ENCODE assay signal across 23 mouse cellular contexts in the genomic region with DNA sequence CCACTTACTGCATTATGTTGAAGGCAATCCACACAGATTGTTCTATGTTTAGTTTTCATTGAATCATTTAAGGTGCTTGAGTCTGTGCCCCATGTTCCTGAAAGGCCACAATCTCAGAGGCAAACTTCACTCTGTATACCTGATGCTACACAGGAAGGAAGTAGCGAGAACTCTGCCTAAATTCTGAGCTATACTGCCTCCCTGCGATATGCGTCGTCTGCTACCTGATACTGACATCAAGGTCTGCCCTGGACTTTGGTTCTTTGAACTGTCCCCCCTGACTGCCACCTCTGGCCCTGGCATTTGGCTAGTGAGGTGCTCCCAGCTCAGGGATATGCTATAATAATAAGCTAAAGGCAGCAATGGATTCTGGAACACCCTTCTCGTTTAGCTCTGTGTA.
DNase-seq lines count a peak whose midpoint lies in the region; ATAC-seq lines count a peak whose summit lies in the region.
"Had no signal": no experiment of that assay in that cellular context is flagged by ENCODE, and none has a peak within 500 bp of the region (broad histone marks: within the 10 kb centered on the region; RNA-seq: fewer than 3 reads in every experiment).

No protein-coding gene starts in this region.

- no peaks in the 10 kb centered on the region for H3K36me3 ChIP-seq in kidney, embryonic 16.5 days (ENCODE audit: insufficient read depth, low read length)
- H3K36me3 ChIP-seq: embryonic facial prominence, embryonic 15.5 days; heart, embryonic 10.5 days; intestine, embryonic 15.5 days; limb, embryonic 13.5 days; midbrain, embryonic 15.5 days; neural tube, embryonic 13.5 days had no signal

- no peak overlapping the region for H3K27ac ChIP-seq in kidney, embryonic 16.5 days (ENCODE audit: low read length)
- H3K27ac ChIP-seq: embryonic facial prominence, embryonic 15.5 days; heart, embryonic 10.5 days; hindbrain, embryonic 14.5 days; intestine, embryonic 15.5 days; limb, embryonic 13.5 days; midbrain, embryonic 15.5 days; neural tube, embryonic 13.5 days had no signal

- H3K9ac ChIP-seq in kidney, embryonic 16.5 days (replicated peaks; ENCODE audit: low read length), result no peak overlapping the region
- H3K9ac ChIP-seq: embryonic facial prominence, embryonic 15.5 days; hindbrain, embryonic 14.5 days; intestine, embryonic 15.5 days; limb, embryonic 13.5 days; midbrain, embryonic 15.5 days; neural tube, embryonic 13.5 days had no signal

- H3K4me1 ChIP-seq in kidney, embryonic 16.5 days (ENCODE audit: insufficient read depth, low read length), result peaks cover 4% of the 10 kb centered on the region; the same call in 1 of the 2 replicates
- H3K4me1 ChIP-seq: intestine, embryonic 15.5 days; limb, embryonic 13.5 days; midbrain, embryonic 15.5 days; neural tube, embryonic 13.5 days had no signal

- no peak overlapping the region for H3K4me2 ChIP-seq in kidney, embryonic 16.5 days (replicated peaks; ENCODE audit: low read depth, low read length)
- H3K4me2 ChIP-seq: embryonic facial prominence, embryonic 15.5 days; hindbrain, embryonic 14.5 days; intestine, embryonic 15.5 days; limb, embryonic 13.5 days; midbrain, embryonic 15.5 days; neural tube, embryonic 13.5 days had no signal

- peak; percentile 41 to 45 for DNase-seq in spleen, postnatal 36 days (ENCODE audit: low spot score in 2 of 2)
- DNase-seq in spleen, postnatal 4 days (ENCODE audit: low spot score in 2 of 2), result no peak
- DNase-seq in CD4-positive helper T cell, adult 2 months (ENCODE audit: low read depth, low spot score), result peak; percentile 56
- peak; percentile 51 for DNase-seq in T-cell, adult 2 months (ENCODE audit: low spot score)
- DNase-seq in thymus, postnatal 36 days, result peak; percentile 22 to 27
- no peak for DNase-seq in cerebellum, adult 11 months
- DNase-seq: adrenal gland, postnatal 14 days; cerebellum, adult 9-11 months; heart, postnatal 4 days; kidney, adult 9 months; layer of hippocampus, postnatal 36 days; lung, postnatal 4 days; retina, postnatal 1 day; right cerebral cortex, postnatal 25 days had no signal

- ATAC-seq in kidney, embryonic 16.5 days (ENCODE audit: low FRiP score, low TSS enrichment), result no peak
- ATAC-seq: forebrain, embryonic 14.5 days; intestine, embryonic 15.5 days; midbrain, embryonic 15.5 days had no signal

- H3K4me3 ChIP-seq in kidney, embryonic 16.5 days (ENCODE audit: low read length), result no peak overlapping the region
- H3K4me3 ChIP-seq: embryonic facial prominence, embryonic 15.5 days; heart, embryonic 10.5 days; intestine, embryonic 15.5 days; limb, embryonic 13.5 days; midbrain, embryonic 15.5 days; neural tube, embryonic 13.5 days had no signal

- WGBS in kidney, embryonic 16.5 days, result 78% methylated on average over 5 of the region's 5 CpGs

- H3K27me3 ChIP-seq in kidney, embryonic 16.5 days (ENCODE audit: insufficient read depth, low read length), result no peaks in the 10 kb centered on the region
- H3K27me3 ChIP-seq: embryonic facial prominence, embryonic 15.5 days; intestine, embryonic 15.5 days; limb, embryonic 13.5 days; midbrain, embryonic 15.5 days; neural tube, embryonic 13.5 days had no signal

- H3K9me3 ChIP-seq in kidney, embryonic 16.5 days (ENCODE audit: low read length), result no peaks in the 10 kb centered on the region
- H3K9me3 ChIP-seq: embryonic facial prominence, embryonic 15.5 days; heart, embryonic 10.5 days; intestine, embryonic 15.5 days; limb, embryonic 13.5 days; midbrain, embryonic 15.5 days; neural tube, embryonic 13.5 days had no signal

Comparison
In these comparisons a context has a peak if more than half of its experiments do, and no peak if none do; other contexts are left out.
1. DNase-seq: peak in spleen, postnatal 36 days (2 of 2), CD4-positive helper T cell, adult 2 months (single experiment), T-cell, adult 2 months (single experiment) and thymus, postnatal 36 days (2 of 2); none in spleen, postnatal 4 days (0 of 2) and cerebellum, adult 11 months (single experiment).